Mouse (Mus musculus): ENCODE data around the gene Apba2. TPM values are rescaled to one million over a fixed set of nuclear protein-coding genes. Genes with fewer than 3 reads are reported as not detected.

Gene Apba2
- polyA plus RNA-seq, 1 experiment from 2014 or later: 67.6 TPM

DNA sequence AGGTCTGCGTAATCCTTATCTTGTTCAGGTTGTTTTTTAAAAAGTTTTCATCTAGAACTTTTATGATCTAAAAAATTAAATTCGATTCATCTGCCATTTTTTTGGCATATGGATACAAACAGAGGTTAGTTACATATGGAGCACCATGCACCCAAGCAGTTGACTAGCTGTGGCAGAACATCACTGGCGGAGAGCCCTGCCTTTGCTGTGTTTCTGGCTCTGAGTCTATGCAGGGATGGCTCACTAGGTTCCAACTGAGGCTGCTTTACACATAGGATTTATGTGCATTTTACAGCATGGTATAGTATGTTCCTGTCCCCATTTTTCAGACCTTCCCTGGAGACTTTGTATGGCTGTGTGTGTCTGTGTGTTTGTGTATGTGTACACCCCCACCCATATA, 221.8 kb downstream of the Apba2 start:
- H3K27me3 ChIP-seq (ENCODE audit: control insufficient read depth, insufficient read depth, low read length): no peaks in the 10 kb centered on the region
- H3K27ac ChIP-seq (ENCODE audit: low read depth, low read length): no peak overlapping the region
- no peak overlapping the region for H3K9ac ChIP-seq (ENCODE audit: low read length)
- H3K4me1 ChIP-seq (replicated peaks; ENCODE audit: control insufficient read depth, insufficient read depth, low read length): no peaks in the 10 kb centered on the region
- DNase-seq (ENCODE audit: low spot score) (no peak), ATAC-seq (replicated peaks; ENCODE audit: low FRiP score) (no peak)
- H3K4me2 ChIP-seq (ENCODE audit: low read depth, low read length, severe bottlenecking): no peak overlapping the region
- 91% methylated on average over 3 of the region's 3 CpGs for WGBS
- no peaks in the 10 kb centered on the region for H3K36me3 ChIP-seq (ENCODE audit: control insufficient read depth, insufficient read depth, low read length)
- no peak overlapping the region for H3K4me3 ChIP-seq (ENCODE audit: low read depth, low read length)
- H3K9me3 ChIP-seq (ENCODE audit: control insufficient read depth, low read length): no peaks in the 10 kb centered on the region

DNA sequence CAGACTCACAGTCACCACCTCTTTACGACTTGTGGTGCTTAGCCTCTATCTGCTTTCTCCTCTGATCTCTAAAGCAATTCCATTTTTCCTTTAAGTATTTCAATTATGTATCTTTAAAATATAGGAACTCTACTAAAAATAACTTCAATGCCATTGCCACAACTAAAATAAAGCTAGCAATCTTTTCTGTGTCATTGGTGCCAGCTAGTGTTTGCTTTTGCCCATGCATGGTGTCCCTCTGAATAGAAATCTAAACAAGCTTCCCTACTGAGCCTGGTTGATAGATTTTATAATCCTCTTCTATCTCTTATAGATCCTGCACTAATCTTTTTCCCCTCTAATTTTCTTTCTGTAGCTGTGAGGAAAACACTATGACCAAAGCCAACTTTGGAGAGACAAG, 222.9 kb downstream of the Apba2 start:
- no peak overlapping the region for H3K9ac ChIP-seq (ENCODE audit: low read length)
- no peak overlapping the region for H3K4me3 ChIP-seq (ENCODE audit: low read depth, low read length)
- no peak for DNase-seq (ENCODE audit: low spot score)
- H3K27me3 ChIP-seq (ENCODE audit: control insufficient read depth, insufficient read depth, low read length): no peaks in the 10 kb centered on the region
- no peak for ATAC-seq (replicated peaks; ENCODE audit: low FRiP score)
- no peak overlapping the region for H3K27ac ChIP-seq (ENCODE audit: low read depth, low read length)
- no peaks in the 10 kb centered on the region for H3K9me3 ChIP-seq (ENCODE audit: control insufficient read depth, low read length)
- no peak overlapping the region for H3K4me2 ChIP-seq (ENCODE audit: low read depth, low read length, severe bottlenecking)
- no peaks in the 10 kb centered on the region for H3K4me1 ChIP-seq (replicated peaks; ENCODE audit: control insufficient read depth, insufficient read depth, low read length)
- WGBS: 80% methylated on average over 1 of the region's 1 CpGs
- no peaks in the 10 kb centered on the region for H3K36me3 ChIP-seq (ENCODE audit: control insufficient read depth, insufficient read depth, low read length)

DNA sequence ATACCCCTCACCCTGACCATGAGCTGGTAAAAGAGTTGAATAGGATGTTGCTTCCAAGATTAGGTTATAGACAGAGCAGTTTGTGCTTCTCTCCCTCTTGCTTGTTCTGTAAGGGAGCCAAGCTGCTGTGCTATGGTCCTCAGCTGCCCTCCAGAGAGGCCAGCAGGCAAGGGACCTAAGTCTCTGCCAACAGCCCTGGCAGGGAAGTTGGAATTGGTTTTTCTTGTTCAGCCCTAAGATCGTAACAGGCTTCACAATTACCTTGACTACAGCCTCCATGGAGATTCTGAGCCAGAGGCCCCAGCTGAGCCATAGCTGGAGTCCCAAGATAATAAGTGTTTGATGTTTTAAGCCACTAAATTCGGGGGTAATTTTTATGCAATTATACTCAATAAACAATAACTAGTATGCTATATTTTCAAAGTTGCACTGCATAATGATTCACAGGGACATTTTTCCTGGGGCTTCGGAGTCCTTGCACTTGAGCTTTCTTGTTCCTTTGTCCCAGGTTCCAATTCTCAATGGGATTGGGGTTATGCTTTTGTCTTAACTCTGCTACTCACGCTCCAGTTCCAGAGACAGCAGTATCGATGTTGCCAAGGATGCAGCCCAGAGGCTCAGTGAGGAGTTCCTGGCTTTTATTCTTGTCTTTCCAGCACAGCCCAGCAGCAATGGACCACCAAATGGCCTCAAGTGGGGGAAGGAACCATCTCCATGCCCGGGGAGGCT, 224.6 kb downstream of the Apba2 start:
- no peaks in the 10 kb centered on the region for H3K36me3 ChIP-seq (ENCODE audit: control insufficient read depth, insufficient read depth, low read length)
- no peak overlapping the region for H3K4me2 ChIP-seq (ENCODE audit: low read depth, low read length, severe bottlenecking)
- H3K9ac ChIP-seq (ENCODE audit: low read length): no peak overlapping the region
- no peak overlapping the region for H3K27ac ChIP-seq (ENCODE audit: low read depth, low read length)
- DNase-seq (ENCODE audit: low spot score) (no peak), ATAC-seq (replicated peaks; ENCODE audit: low FRiP score) (no peak)
- H3K9me3 ChIP-seq (ENCODE audit: control insufficient read depth, low read length): no peaks in the 10 kb centered on the region
- 77% methylated on average over 6 of the region's 6 CpGs for WGBS
- no peaks in the 10 kb centered on the region for H3K4me1 ChIP-seq (replicated peaks; ENCODE audit: control insufficient read depth, insufficient read depth, low read length)
- no peak overlapping the region for H3K4me3 ChIP-seq (ENCODE audit: low read depth, low read length)
- no peaks in the 10 kb centered on the region for H3K27me3 ChIP-seq (ENCODE audit: control insufficient read depth, insufficient read depth, low read length)

DNA sequence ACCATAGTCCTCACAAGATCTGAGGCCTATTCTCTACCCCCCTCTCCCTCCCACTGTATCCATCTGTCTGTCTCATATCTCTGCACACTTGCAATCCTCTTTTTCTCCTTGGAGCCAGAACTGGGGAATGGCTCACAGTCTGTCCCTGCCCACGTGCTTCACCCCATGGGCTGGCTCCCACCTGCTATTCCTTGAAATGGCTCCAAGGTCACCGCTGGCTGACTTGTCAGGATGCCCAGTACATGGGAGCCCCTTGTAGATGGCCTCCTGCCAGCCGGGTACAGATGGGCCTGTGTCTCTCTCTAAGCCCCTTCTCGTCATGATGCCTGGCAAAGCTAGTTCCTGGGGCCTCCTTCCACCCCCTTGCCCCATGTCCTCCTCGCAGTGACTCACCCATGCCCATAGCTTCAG, 226.7 kb downstream of the Apba2 start:
- H3K9ac ChIP-seq (ENCODE audit: low read length): no peak overlapping the region
- WGBS: 90% methylated on average over 5 of the region's 5 CpGs
- no peak for ATAC-seq (replicated peaks; ENCODE audit: low FRiP score)
- no peak overlapping the region for H3K4me2 ChIP-seq (ENCODE audit: low read depth, low read length, severe bottlenecking)
- DNase-seq (ENCODE audit: low spot score): no peak
- no peaks in the 10 kb centered on the region for H3K4me1 ChIP-seq (replicated peaks; ENCODE audit: control insufficient read depth, insufficient read depth, low read length)
- no peaks in the 10 kb centered on the region for H3K27me3 ChIP-seq (ENCODE audit: control insufficient read depth, insufficient read depth, low read length)
- H3K4me3 ChIP-seq (ENCODE audit: low read depth, low read length): no peak overlapping the region
- H3K36me3 ChIP-seq (ENCODE audit: control insufficient read depth, insufficient read depth, low read length): no peaks in the 10 kb centered on the region
- no peak overlapping the region for H3K27ac ChIP-seq (ENCODE audit: low read depth, low read length)
- no peaks in the 10 kb centered on the region for H3K9me3 ChIP-seq (ENCODE audit: control insufficient read depth, low read length)

DNA sequence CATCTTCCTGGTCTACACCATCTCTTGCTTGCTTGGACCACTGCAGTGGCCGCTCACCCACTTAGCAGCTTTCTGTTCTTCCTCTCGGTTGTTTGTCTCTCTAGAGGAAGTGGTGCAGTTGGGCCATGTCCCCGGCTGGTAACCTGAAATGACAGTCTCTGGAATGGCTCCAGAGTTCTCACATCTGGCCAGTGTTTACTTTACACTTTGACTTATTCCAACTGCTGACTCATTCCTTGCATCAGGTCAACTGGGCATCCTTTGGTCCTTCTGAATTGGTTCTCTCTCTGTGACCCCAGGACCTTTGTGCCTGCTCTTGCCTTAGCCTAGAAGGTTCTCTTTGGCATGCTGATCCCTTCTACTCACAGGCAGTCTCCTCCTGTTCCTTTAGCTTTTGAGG, 227.3 kb downstream of the Apba2 start:
- Histone ChIP-seq H3K4me2 (ENCODE audit: low read depth, low read length, severe bottlenecking) (no peak overlapping the region), H3K4me3 (ENCODE audit: low read depth, low read length) (no peak overlapping the region), H3K4me1 (replicated peaks; ENCODE audit: control insufficient read depth, insufficient read depth, low read length) (no peaks in the 10 kb centered on the region), H3K36me3 (ENCODE audit: control insufficient read depth, insufficient read depth, low read length) (no peaks in the 10 kb centered on the region), H3K9ac (ENCODE audit: low read length) (no peak overlapping the region), H3K27me3 (ENCODE audit: control insufficient read depth, insufficient read depth, low read length) (no peaks in the 10 kb centered on the region), H3K9me3 (ENCODE audit: control insufficient read depth, low read length) (no peaks in the 10 kb centered on the region), H3K27ac (ENCODE audit: low read depth, low read length) (no peak overlapping the region)
- no peak for ATAC-seq (replicated peaks; ENCODE audit: low FRiP score)
- no peak for DNase-seq (ENCODE audit: low spot score)
- WGBS: 90% methylated on average over 3 of the region's 3 CpGs

DNA sequence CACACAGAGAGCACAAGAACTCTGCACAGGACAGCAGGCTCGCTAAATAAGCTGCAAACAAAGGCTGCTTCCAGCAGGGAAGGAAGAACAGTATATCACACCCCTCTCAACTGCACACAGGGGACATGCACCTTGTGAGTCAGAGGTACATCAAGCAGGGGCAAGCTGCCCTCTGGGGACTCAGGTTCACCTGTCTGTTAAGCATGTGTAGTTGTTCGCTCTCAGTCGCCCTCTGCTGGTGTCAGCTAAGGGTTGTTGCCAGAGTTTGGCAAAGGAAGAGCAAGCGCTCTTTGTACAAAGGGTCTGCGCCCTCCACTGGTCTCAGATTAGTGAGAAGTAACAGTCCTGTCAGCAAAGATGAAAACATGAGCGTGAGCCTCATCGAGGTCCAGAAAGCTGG, 228.3 kb downstream of the Apba2 start:
- Histone ChIP-seq H3K36me3 (ENCODE audit: control insufficient read depth, insufficient read depth, low read length) (no peaks in the 10 kb centered on the region), H3K4me2 (ENCODE audit: low read depth, low read length, severe bottlenecking) (no peak overlapping the region), H3K4me3 (ENCODE audit: low read depth, low read length) (no peak overlapping the region), H3K27ac (ENCODE audit: low read depth, low read length) (no peak overlapping the region), H3K9me3 (ENCODE audit: control insufficient read depth, low read length) (no peaks in the 10 kb centered on the region), H3K27me3 (ENCODE audit: control insufficient read depth, insufficient read depth, low read length) (no peaks in the 10 kb centered on the region), H3K9ac (ENCODE audit: low read length) (no peak overlapping the region), H3K4me1 (replicated peaks; ENCODE audit: control insufficient read depth, insufficient read depth, low read length) (no peaks in the 10 kb centered on the region)
- DNase-seq (ENCODE audit: low spot score): peak; percentile 85
- ATAC-seq (replicated peaks; ENCODE audit: low FRiP score): peak; percentile 37; the same call in 1 of the 2 replicates
- WGBS: 24% methylated on average over 7 of the region's 7 CpGs

DNA sequence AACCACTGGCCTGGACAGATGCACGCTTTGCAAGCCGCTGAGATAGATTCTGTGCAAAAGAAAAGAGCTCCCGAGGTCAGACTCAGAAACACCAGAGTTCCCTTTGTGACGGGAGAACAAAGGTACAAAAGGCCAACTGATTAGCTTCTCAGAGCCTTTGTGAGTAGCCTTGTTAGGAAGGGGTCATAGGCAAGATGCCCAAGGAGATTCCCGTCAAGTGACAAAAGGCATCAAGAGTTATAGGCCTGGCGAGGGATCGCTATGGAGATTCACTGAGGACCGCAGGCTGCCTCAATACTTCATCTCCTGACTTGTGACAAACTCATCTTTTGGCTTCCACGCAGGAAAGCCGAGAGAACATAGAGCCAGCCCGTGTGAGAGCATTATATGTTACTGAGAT, 237.6 kb downstream of the Apba2 start:
- H3K9ac ChIP-seq (ENCODE audit: low read length): peak overlapping the region; percentile 16; the same call in 1 of the 2 replicates
- H3K36me3 ChIP-seq (ENCODE audit: control insufficient read depth, insufficient read depth, low read length): no peaks in the 10 kb centered on the region
- 11% methylated on average over 11 of the region's 11 CpGs for WGBS
- H3K27me3 ChIP-seq (ENCODE audit: control insufficient read depth, insufficient read depth, low read length): no peaks in the 10 kb centered on the region
- H3K27ac ChIP-seq (ENCODE audit: low read depth, low read length): no peak overlapping the region
- H3K4me1 ChIP-seq (replicated peaks; ENCODE audit: control insufficient read depth, insufficient read depth, low read length): 0 out of 2 replicates have a peak, but pooled peaks cover 3% of the 10 kb centered on the region
- H3K9me3 ChIP-seq (ENCODE audit: control insufficient read depth, low read length): no peaks in the 10 kb centered on the region
- DNase-seq (ENCODE audit: low spot score) (no peak), ATAC-seq (replicated peaks; ENCODE audit: low FRiP score) (no peak)
- no peak overlapping the region for H3K4me2 ChIP-seq (ENCODE audit: low read depth, low read length, severe bottlenecking)
- H3K4me3 ChIP-seq (ENCODE audit: low read depth, low read length): no peak overlapping the region

DNA sequence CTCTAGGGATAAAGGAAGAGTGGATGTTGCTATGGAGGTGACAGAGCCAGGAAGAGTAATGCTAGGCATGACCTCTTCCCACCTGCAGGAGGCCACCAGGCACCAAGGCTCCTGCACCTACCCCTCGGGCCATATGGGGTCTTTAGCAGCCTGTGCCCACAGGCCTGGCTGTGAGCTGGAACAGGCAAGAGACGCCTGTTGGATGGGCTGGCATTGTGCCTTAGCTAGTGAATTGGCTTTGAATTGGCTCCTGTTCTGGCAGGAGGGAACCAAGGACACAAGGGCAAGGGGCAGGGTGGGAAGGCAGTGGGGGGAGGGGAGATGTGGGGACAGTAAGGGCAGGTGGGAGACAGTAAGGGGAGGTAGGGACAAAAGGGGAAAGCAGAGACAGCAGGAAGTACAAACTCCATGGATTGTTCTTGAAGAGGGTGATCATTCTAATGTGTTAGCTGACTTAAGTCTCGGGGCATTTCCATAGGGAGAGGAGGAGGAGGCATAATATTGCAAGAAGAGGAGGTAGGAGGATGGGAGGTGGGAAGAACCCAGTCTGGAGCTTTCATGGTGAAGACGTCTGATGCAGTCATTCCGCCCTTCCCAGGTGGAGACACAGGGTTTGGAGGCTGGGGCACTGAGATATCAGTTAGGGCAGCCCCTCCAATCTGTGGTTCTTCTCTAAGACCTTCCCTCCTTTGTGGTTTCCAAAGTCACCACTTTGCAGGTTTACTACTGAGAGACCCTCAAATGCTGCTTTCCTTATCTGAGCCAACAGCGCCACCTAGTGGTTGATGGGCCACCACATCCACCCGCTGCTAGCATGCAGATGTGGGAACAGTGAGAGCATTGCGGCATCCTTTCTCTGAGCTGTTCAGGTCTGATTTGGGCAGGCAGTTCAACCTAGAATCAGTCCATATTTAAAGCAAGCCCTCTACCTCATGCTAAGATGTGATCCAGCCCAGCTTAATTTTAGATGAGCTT, 240.1 kb downstream of the Apba2 start:
- no peaks in the 10 kb centered on the region for H3K27me3 ChIP-seq (ENCODE audit: control insufficient read depth, insufficient read depth, low read length)
- DNase-seq (ENCODE audit: low spot score): peak; percentile 93
- H3K4me2 ChIP-seq (ENCODE audit: low read depth, low read length, severe bottlenecking): no peak overlapping the region
- WGBS: 30% methylated on average over 8 of the region's 8 CpGs
- no peak overlapping the region for H3K4me3 ChIP-seq (ENCODE audit: low read depth, low read length)
- H3K27ac ChIP-seq (ENCODE audit: low read depth, low read length): no peak overlapping the region
- H3K9me3 ChIP-seq (ENCODE audit: control insufficient read depth, low read length): no peaks in the 10 kb centered on the region
- H3K4me1 ChIP-seq (replicated peaks; ENCODE audit: control insufficient read depth, insufficient read depth, low read length): 0 out of 2 replicates have a peak, but pooled peaks cover 3% of the 10 kb centered on the region
- ATAC-seq (replicated peaks; ENCODE audit: low FRiP score): peak; percentile 74
- H3K36me3 ChIP-seq (ENCODE audit: control insufficient read depth, insufficient read depth, low read length): no peaks in the 10 kb centered on the region
- H3K9ac ChIP-seq (ENCODE audit: low read length): no peak overlapping the region

Measured in forebrain, embryonic 11.5 days (tissue).